Mouse (Mus musculus): Measurements from ENCODE around the gene Pth2. TPM values are rescaled to one million over a fixed set of nuclear protein-coding genes. Genes with fewer than 3 reads are reported as not detected.
A peak's percentile ranks its signal among the peaks of the same experiment; 100 is the strongest.

Pth2 gene
- not detected in 2 replicates for total RNA-seq (2015; ENCODE audit: low replicate concordance)
- total RNA-seq (2017; ENCODE audit: low replicate concordance), result not detected in 2 replicates

DNA sequence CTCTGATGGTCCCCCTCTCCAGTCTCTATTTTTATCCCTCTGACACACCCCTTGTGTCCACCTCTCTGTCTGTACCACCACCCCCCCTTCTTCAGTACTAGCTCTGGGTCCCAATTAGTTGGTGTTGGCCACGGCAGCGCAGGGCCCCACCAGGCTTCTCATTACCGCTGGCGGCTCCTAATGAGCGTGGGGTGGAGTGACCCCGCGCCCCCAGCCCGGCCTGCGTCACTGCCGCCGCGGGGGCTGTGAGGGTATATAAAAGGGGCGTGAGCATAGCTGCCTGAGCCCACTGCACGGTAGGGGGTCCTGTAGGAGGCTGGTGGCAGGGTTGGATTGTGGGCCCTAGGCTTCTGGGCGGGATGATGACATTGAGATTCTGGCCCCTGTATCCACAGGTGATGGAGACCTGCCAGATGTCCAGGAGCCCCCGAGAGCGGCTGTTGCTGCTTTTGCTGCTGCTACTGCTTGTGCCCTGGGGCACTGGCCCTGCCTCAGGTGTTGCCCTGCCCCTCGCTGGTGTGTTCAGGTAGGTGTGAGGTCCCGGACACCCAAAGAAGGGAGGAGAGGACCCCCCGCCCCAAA lies at the start of gene Pth2:
Gene Pth2, plus strand, starts transcription at position 100 of the 582 bp plus-strand sequence.
- no peak for ATAC-seq (replicated peaks; ENCODE audit: low FRiP score, poor library complexity, severe bottlenecking)

DNA sequence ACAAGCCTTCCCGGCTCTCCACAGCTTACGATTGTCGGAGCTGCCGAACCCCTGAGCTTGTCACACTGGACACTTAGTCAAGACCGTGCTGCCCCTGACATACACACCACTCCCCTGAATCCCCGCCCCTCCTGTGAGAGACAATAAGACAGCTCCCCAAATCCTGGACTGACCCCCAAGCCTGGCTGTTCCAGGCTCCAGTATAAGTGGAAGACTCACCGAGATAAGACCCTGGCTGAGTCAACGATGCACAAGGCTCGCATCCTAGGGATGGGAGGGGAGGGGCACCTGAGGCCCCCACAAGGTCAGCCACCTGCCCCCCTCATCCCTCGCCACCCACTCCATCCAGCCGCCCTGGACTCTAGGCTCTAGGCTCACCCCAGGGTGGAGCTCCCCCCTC lies 48.9 kb upstream of the Pth2 start:
- ATAC-seq (replicated peaks; ENCODE audit: low FRiP score, poor library complexity, severe bottlenecking), result no peak

DNA sequence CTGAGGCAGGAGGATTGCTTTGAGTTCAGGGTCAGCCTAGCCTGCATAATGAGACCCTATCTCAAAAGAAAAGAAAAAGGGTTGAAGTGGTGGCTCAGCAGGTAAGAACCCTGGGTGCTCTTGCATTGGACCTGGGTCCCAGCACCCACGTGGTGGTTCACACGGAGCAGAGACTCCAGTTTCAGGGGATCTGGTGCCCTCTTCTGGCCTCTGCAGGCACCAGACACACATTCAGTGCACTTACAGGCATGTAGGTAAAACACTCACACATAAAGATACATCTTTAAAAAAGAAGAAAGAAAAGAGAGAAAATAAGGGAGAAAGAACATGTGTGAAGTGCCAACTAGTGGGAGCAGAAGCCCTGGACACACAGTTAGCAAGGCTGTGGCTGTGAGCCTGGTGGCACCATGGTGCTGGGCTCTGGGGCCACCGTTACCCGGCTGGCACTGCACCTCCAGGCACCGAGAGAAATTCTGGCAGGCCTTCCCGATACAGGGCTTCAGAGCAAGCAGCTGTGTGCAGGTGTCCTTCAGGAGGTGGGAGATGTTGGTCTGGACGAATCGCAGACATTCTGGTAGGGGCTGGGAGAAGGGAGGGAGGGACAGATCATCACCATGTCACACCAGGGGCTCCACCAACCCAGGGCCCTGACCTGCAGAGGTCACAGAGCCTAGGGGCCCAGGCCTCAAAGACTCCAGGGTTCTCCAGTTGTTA lies 47.2 kb upstream of the Pth2 start:
- ATAC-seq (replicated peaks; ENCODE audit: low FRiP score, poor library complexity, severe bottlenecking), result no peak

- ATAC-seq (replicated peaks; ENCODE audit: low FRiP score, poor library complexity, severe bottlenecking), result peak; percentile 41
These were observed 46.2 kb upstream of the Pth2 start for GRCm38 (mm10) chr7:45134544-45135026.

DNA sequence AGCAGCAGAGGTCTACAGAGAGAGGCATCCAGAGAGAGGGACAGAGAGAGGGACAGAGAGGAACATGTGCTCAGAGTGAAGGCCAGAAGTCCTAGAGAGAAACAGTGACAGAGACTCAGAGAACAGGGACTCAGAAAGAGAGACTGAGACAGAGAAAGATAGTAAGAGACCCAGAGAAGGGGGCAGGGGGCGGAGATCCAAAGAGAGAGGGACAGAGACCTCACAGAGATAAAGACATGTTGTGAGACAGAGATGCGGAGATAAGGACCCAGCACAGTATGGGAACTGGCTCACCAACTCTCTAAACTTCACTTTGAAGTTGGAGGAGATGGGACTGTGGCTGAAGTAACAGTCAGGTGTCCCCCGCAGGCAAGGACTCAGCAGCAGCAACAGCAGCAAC lies 45.4 kb upstream of the Pth2 start:
- ATAC-seq (replicated peaks; ENCODE audit: low FRiP score, poor library complexity, severe bottlenecking), result 0 out of 2 replicates have a peak, but pooled peaks have one; percentile 1

- ATAC-seq (replicated peaks; ENCODE audit: low FRiP score, poor library complexity, severe bottlenecking), result peak; percentile 85
These were observed 44.7 kb upstream of the Pth2 start, which contains the start of the genes Gm45713 and Flt3l for GRCm38 (mm10) chr7:45135993-45136567. Gene Gm45713 (minus strand): TSS chr7:45136231. Gene Flt3l (minus strand): TSS chr7:45136432.

- ATAC-seq (replicated peaks; ENCODE audit: low FRiP score, poor library complexity, severe bottlenecking), result no peak
These were observed 43.4 kb upstream of the Pth2 start for GRCm38 (mm10) chr7:45137171-45138006.

GRCm38 (mm10) chr7:45138403-45138802 lies 42.4 kb upstream of the Pth2 start:
- ATAC-seq (replicated peaks; ENCODE audit: low FRiP score, poor library complexity, severe bottlenecking), result no peak

GRCm38 (mm10) chr7:45139904-45140723 lies 40.7 kb upstream of the Pth2 start:
- ATAC-seq (replicated peaks; ENCODE audit: low FRiP score, poor library complexity, severe bottlenecking), result no peak

DNA sequence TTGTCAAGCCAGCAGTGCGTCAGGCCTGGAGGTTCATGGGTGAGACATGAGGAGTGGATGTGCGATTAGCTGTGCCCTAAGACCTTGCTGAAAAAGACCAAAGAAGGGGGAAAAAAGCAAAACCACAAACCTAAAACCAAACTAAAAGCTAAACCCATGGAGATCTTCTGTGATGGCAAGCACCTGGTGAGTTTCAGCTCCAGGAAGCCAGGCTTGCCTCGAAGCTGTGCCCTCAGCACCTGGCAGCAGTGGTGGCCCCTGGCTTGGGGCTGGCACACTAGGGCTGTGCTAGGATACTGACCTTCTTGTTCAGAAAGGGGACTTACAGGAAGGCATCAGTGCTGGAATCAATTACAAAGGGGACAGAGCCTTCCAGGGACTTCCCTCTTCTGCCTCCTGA lies 39.5 kb upstream of the Pth2 start:
- no peak for ATAC-seq (replicated peaks; ENCODE audit: low FRiP score, poor library complexity, severe bottlenecking)

DNA sequence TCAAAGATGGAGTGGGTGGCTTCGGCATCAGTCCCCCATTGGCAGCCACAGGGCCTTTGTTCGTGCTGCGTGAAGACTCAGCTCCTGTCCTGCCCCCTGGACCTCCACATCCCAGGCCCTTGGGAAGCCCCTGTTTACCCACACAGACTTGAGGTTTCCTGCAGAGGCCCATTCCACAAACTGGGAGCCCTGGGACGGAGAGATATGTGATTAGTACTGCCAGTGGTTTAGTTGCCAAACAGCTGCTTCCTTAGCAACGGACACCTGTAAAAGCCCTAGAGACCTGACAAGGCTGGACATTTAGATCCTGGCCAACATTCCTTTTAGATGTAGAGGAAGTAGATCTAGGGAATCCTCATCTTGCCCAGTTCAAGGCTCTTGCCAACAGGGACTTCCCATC lies 38.9 kb upstream of the Pth2 start:
- no peak for ATAC-seq (replicated peaks; ENCODE audit: low FRiP score, poor library complexity, severe bottlenecking)

GRCm38 (mm10) chr7:45144368-45145174 lies 36.2 kb upstream of the Pth2 start:
- ATAC-seq (replicated peaks; ENCODE audit: low FRiP score, poor library complexity, severe bottlenecking), result no peak

DNA sequence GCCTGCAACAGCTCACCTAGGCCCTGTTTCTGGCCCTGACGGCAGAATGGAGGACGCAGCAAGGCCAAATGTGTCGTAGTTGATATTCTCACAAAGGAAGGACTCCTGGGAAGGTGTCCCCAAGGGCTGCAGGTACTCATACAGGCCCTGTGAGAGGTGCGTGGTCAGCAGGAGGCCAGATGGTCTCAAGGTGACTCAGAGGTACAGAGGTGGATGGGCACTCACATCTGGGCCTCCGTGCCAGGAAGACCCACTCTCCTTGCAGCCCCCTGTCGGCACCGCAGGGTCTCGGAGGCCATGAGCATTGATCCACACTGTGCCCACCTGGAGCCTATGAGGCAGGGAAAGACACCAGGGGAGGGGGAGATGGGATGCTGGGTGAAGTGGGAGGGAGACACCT lies 35.3 kb upstream of the Pth2 start:
- no peak for ATAC-seq (replicated peaks; ENCODE audit: low FRiP score, poor library complexity, severe bottlenecking)

- ATAC-seq (replicated peaks; ENCODE audit: low FRiP score, poor library complexity, severe bottlenecking), result no peak
These were observed 33.5 kb upstream of the Pth2 start for GRCm38 (mm10) chr7:45147267-45147666.

DNA sequence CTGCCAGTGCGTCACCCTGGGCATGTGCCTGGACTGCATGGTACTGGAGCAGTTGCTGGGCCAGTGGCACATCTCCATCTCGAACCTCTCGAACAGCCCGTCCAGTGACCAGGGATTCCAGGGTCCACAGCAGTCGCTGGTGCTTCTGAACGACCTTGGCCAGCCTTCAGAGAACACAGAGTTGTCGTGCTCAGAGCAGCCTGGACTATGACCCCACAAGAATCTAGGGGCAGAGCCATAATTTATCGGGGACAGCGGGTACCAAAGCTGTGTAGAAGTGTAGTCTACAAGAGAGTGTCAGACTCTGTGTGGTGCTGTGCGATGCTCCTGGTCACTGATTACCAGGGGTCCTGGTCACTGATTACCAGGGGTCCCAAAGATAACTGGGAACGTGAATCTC lies 32.9 kb upstream of the Pth2 start:
- ATAC-seq (replicated peaks; ENCODE audit: low FRiP score, poor library complexity, severe bottlenecking), result no peak

- ATAC-seq (replicated peaks; ENCODE audit: low FRiP score, poor library complexity, severe bottlenecking), result no peak
These were observed 32.2 kb upstream of the Pth2 start for GRCm38 (mm10) chr7:45148534-45149098.

DNA sequence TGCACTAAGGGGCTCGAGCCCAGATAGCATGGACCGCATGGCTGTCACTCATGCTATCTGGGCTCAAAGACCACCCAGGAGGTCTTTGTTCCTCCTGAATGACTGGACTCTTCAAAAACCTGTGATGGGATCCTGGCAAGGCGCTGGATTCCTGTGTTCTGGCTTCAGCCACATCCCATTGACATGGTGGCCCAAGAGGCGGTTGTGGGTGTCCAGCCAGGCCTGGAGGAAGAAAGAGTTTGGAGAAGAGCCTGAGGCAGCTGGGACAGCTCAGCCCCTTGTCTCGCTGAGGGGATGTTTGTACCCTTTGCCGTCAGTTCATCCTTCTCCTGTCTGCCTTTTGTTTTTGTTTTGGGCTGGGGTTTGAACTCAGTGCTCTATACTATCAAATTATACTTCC lies 31.2 kb upstream of the Pth2 start:
- ATAC-seq (replicated peaks; ENCODE audit: low FRiP score, poor library complexity, severe bottlenecking), result no peak

GRCm38 (mm10) chr7:45150321-45150720 lies 30.5 kb upstream of the Pth2 start:
- ATAC-seq (replicated peaks; ENCODE audit: low FRiP score, poor library complexity, severe bottlenecking), result no peak
